Mouse (Mus musculus): Measurements from ENCODE around the gene Gm27179.
"Not testable (repeated sequence)": the region's sequence is repeated elsewhere in the genome, so short reads cannot be mapped to it uniquely, and the experiment has no call there.

The Gm27179 gene

GRCm38 (mm10) chr14:69512449-69512848 lies at the start of gene Gm27179:
TSS of gene Gm27179 (minus strand) at chr14:69512549.
- not testable (repeated sequence) for DNase-seq

DNA sequence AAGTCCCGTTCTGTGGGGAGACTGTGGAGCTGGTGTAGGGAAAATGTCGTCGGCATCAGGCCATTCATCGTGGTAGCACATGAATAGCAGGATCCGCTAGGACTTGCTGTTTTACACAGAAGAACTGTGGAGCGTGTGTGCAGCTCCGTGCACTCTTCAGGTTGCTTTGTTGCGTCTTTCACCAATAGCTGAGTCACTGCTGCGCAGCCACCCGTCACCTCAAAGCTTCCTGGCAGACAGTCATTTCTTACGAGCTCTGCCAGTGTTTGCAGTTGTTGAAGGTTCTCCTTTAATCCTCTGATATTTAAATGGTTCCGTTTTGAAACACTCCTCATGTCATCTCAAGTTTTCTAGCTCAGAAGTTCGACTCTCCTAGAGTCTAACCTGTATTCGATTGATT lies 45.2 kb upstream of the Gm27179 start:
- DNase-seq: not testable (repeated sequence)

- DNase-seq: not testable (repeated sequence)
Measured at GRCm38 (mm10) chr14:69556820-69557219, 44.5 kb upstream of the Gm27179 start.

- DNase-seq: not testable (repeated sequence)
Measured at GRCm38 (mm10) chr14:69555110-69555831, 42.9 kb upstream of the Gm27179 start, which contains the start of gene Entpd4b. TSS of gene Entpd4b (plus strand) at chr14:69555424.

DNA sequence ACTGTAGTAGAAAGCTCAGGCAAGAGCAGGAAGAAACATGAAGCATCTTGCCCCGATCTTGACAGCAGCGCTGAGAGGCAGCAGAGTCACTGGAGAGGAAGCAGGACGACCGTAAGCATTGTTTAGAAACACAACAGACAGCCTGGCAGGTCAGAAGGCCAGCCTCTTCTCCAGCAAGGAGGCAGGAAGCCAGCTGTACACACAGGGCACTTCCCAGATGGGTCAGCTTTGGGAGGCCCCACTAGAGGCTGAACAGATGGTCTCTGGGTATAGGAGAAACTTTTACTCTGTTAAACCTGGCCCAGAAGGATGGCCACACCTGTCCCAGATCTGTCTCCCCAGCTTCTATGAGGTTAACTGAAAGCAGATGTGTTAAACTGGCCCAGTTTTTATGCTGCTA lies 35.0 kb upstream of the Gm27179 start:
- DNase-seq: not testable (repeated sequence)

DNA sequence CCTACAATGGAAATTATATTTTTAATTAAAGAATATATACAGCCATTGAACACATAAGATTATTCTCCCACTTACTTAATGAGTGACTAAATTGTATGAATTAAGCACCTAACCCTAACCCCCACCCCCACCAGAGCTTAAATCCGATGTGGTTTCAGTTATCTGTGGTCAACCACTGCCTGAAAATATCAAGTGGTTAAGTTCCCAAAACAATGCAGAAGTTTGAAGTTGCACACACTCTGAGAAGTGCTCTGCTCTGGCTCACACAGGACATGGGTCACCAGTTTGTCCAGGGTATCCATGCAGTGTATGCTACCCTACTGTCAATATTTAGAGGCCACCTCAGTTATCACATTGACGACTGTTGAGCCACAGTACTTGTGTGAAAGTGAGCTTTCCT lies 32.7 kb upstream of the Gm27179 start:
- DNase-seq: not testable (repeated sequence)

DNA sequence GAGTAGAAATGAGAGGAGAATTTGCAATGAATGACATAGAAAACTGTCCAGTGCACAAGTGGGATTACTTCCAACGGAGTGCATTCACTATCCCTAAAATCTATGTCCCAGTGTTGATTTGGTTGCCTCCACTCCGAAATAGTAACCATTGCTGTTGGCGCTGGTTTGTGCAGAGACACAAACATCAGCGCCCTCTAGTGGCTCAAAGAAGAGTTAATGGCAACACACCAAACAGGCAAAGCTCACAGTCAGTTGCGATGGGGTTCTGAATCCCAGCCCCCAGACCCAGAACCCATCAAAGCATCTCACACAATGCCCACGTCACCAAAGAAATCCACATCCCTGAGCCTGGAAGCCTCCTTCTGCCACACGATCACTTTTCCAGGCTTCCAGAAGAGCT lies 31.7 kb upstream of the Gm27179 start:
- not testable (repeated sequence) for DNase-seq

- DNase-seq: not testable (repeated sequence)
Measured at GRCm38 (mm10) chr14:69542695-69543094, 30.3 kb upstream of the Gm27179 start.

GRCm38 (mm10) chr14:69540113-69540512 lies 27.8 kb upstream of the Gm27179 start:
- not testable (repeated sequence) for DNase-seq

DNA sequence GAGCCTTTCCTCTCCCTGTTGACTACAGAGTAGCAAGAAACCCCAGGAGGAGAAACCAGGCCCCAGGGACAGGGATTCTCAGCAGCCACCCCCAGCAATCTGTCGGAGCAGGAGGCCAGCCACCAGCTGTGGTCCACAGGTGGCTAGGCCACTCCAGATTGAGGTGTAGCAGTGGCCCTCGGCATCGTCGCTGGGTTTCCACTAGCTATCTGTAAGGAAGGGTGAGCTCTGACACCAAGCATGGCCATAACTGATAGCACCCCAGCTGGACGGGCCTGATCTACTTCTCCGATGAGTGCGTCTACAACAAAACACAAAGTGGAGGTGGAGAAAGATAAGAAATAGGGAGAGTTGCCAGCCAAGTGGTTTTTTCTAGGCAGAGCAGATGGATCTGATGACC lies 24.2 kb upstream of the Gm27179 start:
- DNase-seq: not testable (repeated sequence)

DNA sequence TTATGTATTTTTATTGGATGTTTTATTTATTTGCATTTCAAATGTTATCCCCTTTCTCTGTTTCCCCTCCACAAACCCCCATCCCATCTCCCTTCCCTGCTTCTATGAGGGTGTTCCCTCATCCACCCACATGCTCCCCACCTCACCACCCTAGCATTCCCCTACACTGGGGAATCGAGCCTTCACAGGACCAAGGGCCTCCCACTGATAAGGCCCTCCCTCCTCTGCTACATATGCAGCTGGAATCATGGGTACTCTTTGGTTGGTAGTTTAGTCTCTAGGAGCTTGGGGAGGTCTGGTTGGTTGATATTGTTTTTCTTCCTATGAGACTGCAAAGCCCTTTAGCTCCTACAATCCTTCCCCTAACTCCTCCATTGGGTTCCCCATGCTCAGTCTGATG lies 13.9 kb upstream of the Gm27179 start:
- not testable (repeated sequence) for DNase-seq

DNA sequence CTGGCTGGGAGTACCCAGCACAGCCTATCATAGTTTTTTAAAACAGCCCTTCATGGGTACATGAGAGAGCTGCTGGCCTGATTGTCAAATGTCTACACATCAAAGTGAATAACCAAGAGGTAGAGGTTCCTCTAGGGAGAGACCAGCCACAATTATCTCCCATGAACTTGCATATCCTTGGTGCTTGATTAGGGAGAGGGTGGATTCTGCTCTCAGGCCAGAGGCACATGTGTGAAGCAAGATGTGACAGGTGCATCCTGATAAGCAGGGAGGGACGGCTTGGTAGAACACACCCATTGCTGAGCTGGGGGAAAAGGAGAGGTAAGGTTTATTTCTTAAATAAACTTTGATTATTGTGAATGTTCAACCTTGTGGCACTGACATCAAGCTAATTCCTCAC lies 10.7 kb upstream of the Gm27179 start:
- DNase-seq: not testable (repeated sequence)

DNA sequence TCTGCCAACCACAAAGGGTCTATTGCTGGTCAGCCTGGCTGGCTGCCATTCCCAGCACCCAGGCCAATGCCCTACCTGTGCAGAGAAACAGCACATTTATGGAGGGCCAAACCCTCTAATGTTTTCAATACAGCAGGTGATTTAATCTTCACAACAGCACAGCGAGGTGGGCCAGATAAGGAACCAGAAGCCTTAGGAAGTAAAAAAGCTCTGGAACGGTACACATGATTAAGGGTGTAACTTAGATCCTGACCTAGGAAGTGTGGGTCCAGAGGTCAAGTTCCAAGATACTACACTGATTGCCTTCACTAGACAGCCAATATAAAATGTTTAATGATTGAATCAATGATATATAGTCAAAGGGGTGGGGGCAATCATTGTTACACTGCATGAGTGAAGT lies 8.5 kb upstream of the Gm27179 start:
- not testable (repeated sequence) for DNase-seq

DNA sequence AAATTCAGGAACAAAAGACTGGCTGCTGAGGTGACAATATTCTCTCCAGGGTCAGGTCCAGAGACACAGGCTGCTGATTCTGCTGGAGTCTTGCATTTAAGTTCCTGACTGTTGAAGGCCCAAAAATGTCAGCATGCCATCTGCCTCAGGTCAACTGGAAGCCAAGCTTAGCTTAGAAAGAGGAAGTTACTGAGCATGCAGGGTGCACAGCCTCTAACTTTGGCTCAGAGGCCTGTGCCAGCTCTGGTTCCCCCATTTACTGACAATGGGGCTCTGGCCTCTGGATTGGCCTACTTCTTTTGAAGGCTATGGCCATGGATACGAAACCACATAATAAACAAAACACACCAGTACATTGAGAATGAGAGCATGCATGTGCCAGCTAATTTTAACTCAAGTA lies 5.3 kb downstream of the Gm27179 start:
- DNase-seq: not testable (repeated sequence)

GRCm38 (mm10) chr14:69503174-69503573 lies 9.2 kb downstream of the Gm27179 start, which contains the start of gene Gm16867:
TSS of gene Gm16867 (minus strand) at chr14:69503362.
- not testable (repeated sequence) for DNase-seq

GRCm38 (mm10) chr14:69502440-69503150 lies 9.8 kb downstream of the Gm27179 start:
- not testable (repeated sequence) for DNase-seq

GRCm38 (mm10) chr14:69496259-69496658 lies 16.1 kb downstream of the Gm27179 start:
- DNase-seq: not testable (repeated sequence)

GRCm38 (mm10) chr14:69494946-69495345 lies 17.4 kb downstream of the Gm27179 start:
- not testable (repeated sequence) for DNase-seq

GRCm38 (mm10) chr14:69494522-69494921 lies 17.8 kb downstream of the Gm27179 start:
- DNase-seq: not testable (repeated sequence)

DNA sequence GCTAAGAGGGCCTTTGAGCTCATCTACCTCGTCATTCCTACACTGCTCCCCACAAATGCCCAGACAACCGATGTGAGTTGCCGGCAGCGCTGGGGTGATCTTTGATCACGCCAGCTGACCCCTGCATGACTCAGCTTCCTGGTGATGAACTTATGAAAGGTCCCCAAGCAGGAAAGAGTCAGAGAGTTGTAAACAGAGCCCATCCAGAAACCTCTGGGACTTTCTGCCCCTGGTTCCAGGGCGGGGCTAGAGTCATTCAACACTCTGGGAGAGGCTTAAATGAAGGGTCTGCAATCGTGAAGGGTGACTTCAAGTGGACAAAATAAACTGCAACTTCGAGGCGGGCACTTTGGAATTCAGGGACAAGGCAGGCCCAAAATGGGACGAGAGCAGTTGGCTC lies 24.3 kb downstream of the Gm27179 start:
- DNase-seq: not testable (repeated sequence)

DNA sequence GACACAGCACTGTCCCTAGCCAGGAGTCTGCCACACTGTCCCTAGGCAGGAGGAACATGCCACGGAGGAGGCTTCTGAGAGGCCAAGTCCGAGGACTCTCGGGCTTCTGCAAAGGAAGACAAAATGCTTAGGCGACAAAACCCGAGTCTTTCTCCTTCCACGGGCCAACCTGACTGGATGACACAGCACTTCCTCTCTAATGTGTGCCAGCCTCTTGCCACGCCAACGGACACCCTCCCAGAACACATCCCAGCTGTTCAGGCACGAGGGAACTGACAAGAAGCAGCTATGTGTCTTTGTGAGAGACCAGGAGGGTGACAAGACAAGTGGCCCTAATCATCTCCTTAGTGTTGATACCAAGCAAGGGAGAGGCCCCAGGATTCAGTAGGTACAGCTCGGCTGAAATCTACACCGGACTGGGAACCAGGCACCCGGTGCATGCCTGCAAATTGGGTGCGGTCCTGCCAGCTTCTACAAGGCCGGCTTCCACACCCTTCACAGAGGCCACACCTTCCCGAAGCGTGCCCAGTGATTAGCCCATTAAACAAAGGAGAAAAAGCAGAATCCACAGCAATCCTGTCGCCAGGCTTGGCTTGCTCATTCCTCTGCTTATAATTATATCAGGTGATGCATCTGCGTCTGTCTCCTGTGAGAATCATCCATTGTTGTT lies 26.7 kb downstream of the Gm27179 start:
- DNase-seq: not testable (repeated sequence)

DNA sequence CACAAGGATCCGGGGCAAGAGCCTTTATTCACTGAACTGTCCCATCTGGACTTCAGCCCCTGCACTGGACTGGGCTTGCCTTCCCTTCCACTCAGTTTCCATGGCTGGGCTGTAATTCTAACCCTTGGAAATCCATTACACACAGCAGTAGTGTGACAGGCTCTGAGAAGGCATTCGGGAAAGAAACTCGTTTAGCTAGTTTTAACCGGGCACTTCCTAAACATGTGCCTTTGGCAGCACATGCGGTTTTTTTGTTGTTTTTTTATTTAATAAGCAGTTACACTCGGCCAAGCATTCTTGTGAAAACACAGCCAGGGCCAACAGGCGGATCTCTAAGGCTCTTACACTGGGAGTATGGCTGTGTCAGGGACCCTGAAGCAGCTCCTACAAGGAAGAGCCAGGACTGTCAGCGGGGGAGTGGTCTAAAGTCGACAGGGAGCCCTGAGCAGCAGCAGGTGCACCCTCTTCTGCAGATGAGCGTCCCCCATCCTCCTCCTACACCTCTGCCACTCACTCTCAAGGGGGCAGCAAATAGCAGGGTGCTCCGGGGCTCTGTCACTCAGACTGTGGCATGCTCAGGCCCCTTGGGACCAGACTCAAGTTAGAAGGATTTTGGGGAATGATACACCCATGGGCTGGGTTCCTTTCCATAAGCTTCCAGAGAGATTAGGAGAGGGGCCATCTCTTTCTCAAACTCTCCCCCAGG lies 38.3 kb downstream of the Gm27179 start:
- not testable (repeated sequence) for DNase-seq

- not testable (repeated sequence) for DNase-seq
Measured at GRCm38 (mm10) chr14:69473322-69473721, 39.0 kb downstream of the Gm27179 start.

All from kidney, adult 18-20 months (tissue).